Mouse (Mus musculus): ENCODE data around the gene Ugt1a9.

DNA sequence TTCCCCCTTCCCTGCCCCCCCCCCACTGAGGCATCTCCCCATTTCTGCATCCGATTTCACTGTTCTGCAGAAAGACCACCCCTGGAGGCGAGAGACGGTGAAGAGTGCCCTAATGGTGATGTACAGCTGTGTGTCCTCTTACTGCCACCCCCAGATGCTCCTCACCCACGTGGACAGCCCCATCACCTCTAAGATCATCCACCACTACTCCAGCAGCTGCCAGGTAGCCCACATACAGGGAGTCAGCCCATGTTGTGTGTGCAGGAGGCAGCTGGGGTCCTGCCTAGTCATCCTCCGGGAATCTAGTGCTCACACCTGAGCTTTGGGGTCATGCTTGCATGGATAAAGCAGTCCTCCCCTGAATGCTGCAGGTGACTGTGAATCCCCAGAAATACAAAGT lies 173.3 kb downstream of the Ugt1a9 start:
- TF ChIP-seq CHD2 (IDR thresholded peaks at IDR 0.05; ENCODE audit: low read depth, low read length) = no peak
- no peak for TF ChIP-seq ZC3H11A (IDR thresholded peaks at IDR 0.05; ENCODE audit: borderline replicate concordance, low read depth, low read length)
